Mouse (Mus musculus) liver, embryonic 15.5 days (tissue): ENCODE measurements around the gene Trabd. TPM values are rescaled to one million over a fixed set of nuclear protein-coding genes. Genes with fewer than 3 reads are reported as not detected.

Experiments used
- ATAC-seq: fragments of 200-750 bp; cut with Nextera tagmentation; 2 replicates; pipeline ENCODE4 v1.8.0; 2017; ENCODE audit warnings: moderate number of reproducible peaks, mild to moderate bottlenecking, moderate library complexity; ENCODE audit not compliant: insufficient read depth
- H3K27ac ChIP-seq: fragments of 300-500 bp; sonication (generic); replicated peaks from 2 replicates; pipeline ENCODE4 v1.5.1; 2015; ENCODE audit warnings: mild to moderate bottlenecking, inconsistent platforms
- H3K27me3 ChIP-seq: fragments of 300-500 bp; sonication (generic); 2 replicates; pipeline ENCODE4 v1.6.1; 2015; ENCODE audit warnings: mild to moderate bottlenecking, inconsistent platforms
- H3K36me3 ChIP-seq: fragments of 300-500 bp; sonication (generic); replicated peaks from 2 replicates; pipeline ENCODE4 v1.6.1; 2015; ENCODE audit warnings: moderate library complexity, mild to moderate bottlenecking, inconsistent platforms
- H3K4me1 ChIP-seq: fragments of 300-500 bp; sonication (generic); replicated peaks from 2 replicates; pipeline ENCODE4 v1.6.1; 2015; ENCODE audit warnings: inconsistent platforms
- H3K4me2 ChIP-seq: fragments of 300-500 bp; sonication (generic); 2 replicates; pipeline ENCODE4 v1.6.1; 2015; ENCODE audit warnings: moderate library complexity, mild to moderate bottlenecking, inconsistent platforms
- H3K4me3 ChIP-seq: fragments of 300-500 bp; sonication (generic); replicated peaks from 2 replicates; pipeline ENCODE4 v1.5.1; 2015; ENCODE audit warnings: mild to moderate bottlenecking, inconsistent platforms
- H3K9ac ChIP-seq: fragments of 300-500 bp; sonication (generic); 2 replicates; pipeline ENCODE4 v1.6.1; 2015; ENCODE audit warnings: moderate library complexity, mild to moderate bottlenecking, inconsistent platforms
- H3K9me3 ChIP-seq: fragments of 300-500 bp; sonication (generic); replicated peaks from 2 replicates; pipeline ENCODE4 v1.6.1; 2016; ENCODE audit warnings: inconsistent platforms
- WGBS: fragments of 180-500 bp; shearing (Covaris S2); methylation state at CpG from one replicate; pipeline ENCODE4 v1.1.7; 2015; ENCODE audit warnings: mixed read lengths; ENCODE audit not compliant: insufficient replicate concordance; 5-methylcytosine and 5-hydroxymethylcytosine counted together
- polyA plus RNA-seq: library from polyadenylated mRNA; unstranded; fragments of >200 nt; fragmentation: Nextera tagmentation; extraction: Ambion mirVana; gene quantifications from 2 replicates; pipeline ENCODE4 v1.2.1, GENCODE M21; 2015

The Trabd gene
- polyA plus RNA-seq = 19.2 and 23.8 TPM in 2 replicates

GRCm38 (mm10) chr15:89074613-89075477, at the start of gene Trabd:
TSS of gene Trabd (plus strand) at chr15:89075124.
- peak within 1 kb of the TSS; percentile 64 for H3K27ac ChIP-seq
- WGBS = 35% methylated on average over 11 of the region's 11 CpGs
- no peak for ATAC-seq

GRCm38 (mm10) chr15:89044381-89044780, 30.5 kb upstream of the Trabd start:
- H3K9ac ChIP-seq = no peak overlapping the region
- no peak for ATAC-seq
- WGBS = 65% methylated on average over 5 of the region's 5 CpGs

More at GRCm38 (mm10) chr15:89074613-89075477, at the start of gene Trabd:
- peak within 1 kb of the TSS; percentile 78 for H3K4me3 ChIP-seq
- H3K27me3 ChIP-seq = peaks cover 31% of the 10 kb centered on the region
- 0 out of 2 replicates have a peak, but pooled peaks cover 2% of the 10 kb centered on the region for H3K36me3 ChIP-seq
- no peaks in the 10 kb centered on the region for H3K9me3 ChIP-seq
- H3K4me1 ChIP-seq = peaks cover 42% of the 10 kb centered on the region
- H3K4me2 ChIP-seq = peak within 1 kb of the TSS; percentile 85
- H3K9ac ChIP-seq = peak within 1 kb of the TSS; percentile 72

GRCm38 (mm10) chr15:89046356-89046755, 28.6 kb upstream of the Trabd start:
- 52% methylated on average over 4 of the region's 4 CpGs for WGBS
- no peak overlapping the region for H3K27ac ChIP-seq
- no peaks in the 10 kb centered on the region for H3K9me3 ChIP-seq
- no peak overlapping the region for H3K4me3 ChIP-seq
- H3K27me3 ChIP-seq = no peaks in the 10 kb centered on the region
- H3K4me2 ChIP-seq = no peak overlapping the region
- H3K4me1 ChIP-seq = no peaks in the 10 kb centered on the region
- no peak for ATAC-seq
- no peak overlapping the region for H3K9ac ChIP-seq
- no peaks in the 10 kb centered on the region for H3K36me3 ChIP-seq

More at GRCm38 (mm10) chr15:89044381-89044780, 30.5 kb upstream of the Trabd start:
- Histone ChIP-seq H3K36me3 (no peaks in the 10 kb centered on the region), H3K27ac (no peak overlapping the region), H3K27me3 (no peaks in the 10 kb centered on the region), H3K4me3 (no peak overlapping the region), H3K4me2 (no peak overlapping the region), H3K4me1 (no peaks in the 10 kb centered on the region), H3K9me3 (no peaks in the 10 kb centered on the region)

- H3K9ac ChIP-seq = no peak overlapping the region
- no peak overlapping the region for H3K4me3 ChIP-seq
- no peak overlapping the region for H3K27ac ChIP-seq
- no peak overlapping the region for H3K4me2 ChIP-seq
- no peaks in the 10 kb centered on the region for H3K9me3 ChIP-seq
- 0 out of 2 replicates have a peak, but pooled peaks cover 4% of the 10 kb centered on the region for H3K4me1 ChIP-seq
- H3K36me3 ChIP-seq = no peaks in the 10 kb centered on the region
- WGBS = 61% methylated on average over 7 of the region's 7 CpGs
- peaks cover 49% of the 10 kb centered on the region for H3K27me3 ChIP-seq
- ATAC-seq = no peak
Observed at GRCm38 (mm10) chr15:89054666-89055065, 20.3 kb upstream of the Trabd start.

GRCm38 (mm10) chr15:89058736-89059135, 16.2 kb upstream of the Trabd start:
- Histone ChIP-seq H3K4me2 (no peak overlapping the region), H3K9me3 (no peaks in the 10 kb centered on the region), H3K27ac (no peak overlapping the region), H3K4me1 (peaks cover 8% of the 10 kb centered on the region; the same call in 1 of the 2 replicates), H3K4me3 (no peak overlapping the region), H3K27me3 (peaks cover 79% of the 10 kb centered on the region), H3K36me3 (no peaks in the 10 kb centered on the region), H3K9ac (no peak overlapping the region)
- WGBS = 31% methylated on average over 6 of the region's 6 CpGs
- ATAC-seq = no peak

- Histone ChIP-seq H3K9ac (no peak within 1 kb of the TSS), H3K4me1 (peaks cover 8% of the 10 kb centered on the region; the same call in 1 of the 2 replicates)
- ATAC-seq = no peak
Observed at GRCm38 (mm10) chr15:89059161-89059931, 15.6 kb upstream of the Trabd start, which contains the start of gene Panx2. TSS of gene Panx2 (plus strand) at chr15:89059734.

GRCm38 (mm10) chr15:89060032-89060681, 14.8 kb upstream of the Trabd start:
- H3K36me3 ChIP-seq = no peaks in the 10 kb centered on the region
- no peaks in the 10 kb centered on the region for H3K9me3 ChIP-seq
- peaks cover 8% of the 10 kb centered on the region; the same call in 1 of the 2 replicates for H3K4me1 ChIP-seq
- WGBS = 3% methylated on average over 47 of the region's 48 CpGs
- peak overlapping the region; percentile 43 for H3K4me3 ChIP-seq
- H3K9ac ChIP-seq = no peak overlapping the region
- peaks cover 90% of the 10 kb centered on the region for H3K27me3 ChIP-seq
- H3K4me2 ChIP-seq = peak overlapping the region; percentile 67
- ATAC-seq = no peak
- no peak overlapping the region for H3K27ac ChIP-seq

More at GRCm38 (mm10) chr15:89059161-89059931, 15.6 kb upstream of the Trabd start, which contains the start of gene Panx2:
- 3% methylated on average over 41 of the region's 57 CpGs for WGBS
- Histone ChIP-seq H3K27ac (no peak within 1 kb of the TSS), H3K27me3 (peaks cover 85% of the 10 kb centered on the region), H3K4me3 (peak within 1 kb of the TSS; percentile 43), H3K9me3 (no peaks in the 10 kb centered on the region), H3K36me3 (no peaks in the 10 kb centered on the region), H3K4me2 (peak within 1 kb of the TSS; percentile 67)

- Histone ChIP-seq H3K27ac (no peak overlapping the region), H3K4me3 (no peak overlapping the region), H3K9ac (no peak overlapping the region), H3K27me3 (peaks cover 93% of the 10 kb centered on the region), H3K36me3 (no peaks in the 10 kb centered on the region), H3K4me2 (no peak overlapping the region), H3K4me1 (peaks cover 8% of the 10 kb centered on the region; the same call in 1 of the 2 replicates), H3K9me3 (no peaks in the 10 kb centered on the region)
- 65% methylated on average over 12 of the region's 12 CpGs for WGBS
- ATAC-seq = no peak
Observed at GRCm38 (mm10) chr15:89060811-89061460, 14.0 kb upstream of the Trabd start.

- Histone ChIP-seq H3K36me3 (no peaks in the 10 kb centered on the region), H3K4me1 (peaks cover 8% of the 10 kb centered on the region; the same call in 1 of the 2 replicates), H3K27me3 (peaks cover 95% of the 10 kb centered on the region), H3K4me3 (no peak overlapping the region), H3K9me3 (no peaks in the 10 kb centered on the region), H3K4me2 (no peak overlapping the region), H3K27ac (no peak overlapping the region), H3K9ac (no peak overlapping the region)
- 52% methylated on average over 6 of the region's 6 CpGs for WGBS
- ATAC-seq = no peak
Observed at GRCm38 (mm10) chr15:89061761-89062517, 13.0 kb upstream of the Trabd start.

- no peak overlapping the region for H3K27ac ChIP-seq
- no peak for ATAC-seq
- WGBS = 70% methylated on average over 5 of the region's 5 CpGs
Observed at GRCm38 (mm10) chr15:89062518-89062910, 12.4 kb upstream of the Trabd start.

More at GRCm38 (mm10) chr15:89062518-89062910, 12.4 kb upstream of the Trabd start:
- Histone ChIP-seq H3K36me3 (no peaks in the 10 kb centered on the region), H3K4me2 (no peak overlapping the region), H3K4me1 (peaks cover 8% of the 10 kb centered on the region; the same call in 1 of the 2 replicates), H3K9ac (no peak overlapping the region), H3K27me3 (peaks cover 96% of the 10 kb centered on the region), H3K9me3 (no peaks in the 10 kb centered on the region), H3K4me3 (no peak overlapping the region)
